In the genomic region with DNA sequence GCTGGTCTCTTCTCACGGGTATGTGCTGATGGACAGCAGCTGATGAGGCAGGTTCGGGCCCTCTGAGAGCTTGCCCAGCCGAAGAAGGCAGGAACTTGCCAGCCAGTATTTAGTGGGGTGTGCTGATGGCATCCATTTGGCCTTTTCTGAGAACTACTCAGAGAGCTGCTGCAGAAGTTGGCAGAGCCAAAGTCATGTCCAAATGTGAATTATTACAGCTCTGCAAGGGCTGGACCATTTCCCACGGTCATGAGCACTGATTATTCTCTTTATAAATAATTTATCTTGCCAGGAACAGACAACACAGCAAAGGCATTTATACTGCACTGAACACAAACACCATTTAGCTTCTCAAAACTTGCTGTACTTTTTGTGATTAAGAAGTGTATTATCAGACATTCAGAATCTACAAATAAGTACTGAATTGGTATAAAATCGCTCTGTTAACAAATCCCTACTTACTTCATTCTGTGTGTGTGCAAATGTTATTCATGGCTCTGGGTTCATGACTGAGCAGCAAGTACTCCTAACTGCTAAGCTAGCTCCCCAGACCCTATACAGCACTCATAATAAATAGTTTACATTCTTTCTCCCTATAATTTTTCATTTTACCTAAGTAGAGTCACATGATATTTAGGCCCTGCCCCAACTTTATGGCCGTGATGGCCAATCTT, we compare ENCODE assay signal across 15 mouse cellular contexts. TPM values are rescaled to one million over a fixed set of nuclear protein-coding genes. Genes with fewer than 3 reads are reported as not detected.
DNase-seq lines count a peak whose midpoint lies in the region; ATAC-seq and TF ChIP-seq lines count a peak whose summit lies in the region.
"Had no signal": no experiment of that assay in that cellular context is flagged by ENCODE, and none has a peak within 500 bp of the region (broad histone marks: within the 10 kb centered on the region; RNA-seq: fewer than 3 reads in every experiment).

No protein-coding gene starts in this region.

- TF ChIP-seq CTCF in layer of hippocampus, adult 2 months (conservative IDR thresholded peaks at IDR 0.05): no peak

- peak; percentile 88 for DNase-seq in heart, adult 11 months
- DNase-seq in heart, postnatal 25 days (ENCODE audit: low spot score): no peak
- DNase-seq in kidney, postnatal 14 days: peak; percentile 17
- no peak for DNase-seq in kidney, postnatal 36 days
- DNase-seq in adrenal gland, postnatal 25 days: peak; percentile 56
- DNase-seq in cerebellum, postnatal 25 days: no peak
- no peak for DNase-seq in layer of hippocampus, adult 2 months (ENCODE audit: low spot score in 2 of 2)
- DNase-seq: cerebellum, adult 11 months; gastrocnemius, postnatal 14 days; layer of hippocampus, postnatal 36 days had no signal

- no peaks in the 10 kb centered on the region for H3K36me3 ChIP-seq in neural tube, embryonic 15.5 days
- H3K36me3 ChIP-seq: forebrain, embryonic 12.5 days; hindbrain, embryonic 15.5 days had no signal

- 59% methylated on average over 6 of the region's 6 CpGs for WGBS in neural tube, embryonic 15.5 days

- H3K27me3 ChIP-seq in neural tube, embryonic 15.5 days (replicated peaks): no peaks in the 10 kb centered on the region
- H3K27me3 ChIP-seq: forebrain, embryonic 12.5 days; hindbrain, embryonic 15.5 days had no signal

- no peak overlapping the region for H3K27ac ChIP-seq in neural tube, embryonic 15.5 days (replicated peaks)
- H3K27ac ChIP-seq in layer of hippocampus, adult 2 months: no peak overlapping the region
- H3K27ac ChIP-seq: forebrain, embryonic 12.5 days; hindbrain, embryonic 15.5 days had no signal

- no peak overlapping the region for H3K4me3 ChIP-seq in neural tube, embryonic 15.5 days (replicated peaks)
- H3K4me3 ChIP-seq in layer of hippocampus, adult 2 months: no peak overlapping the region
- H3K4me3 ChIP-seq: forebrain, embryonic 12.5 days; hindbrain, embryonic 15.5 days; myocyte had no signal

- no peak overlapping the region for H3K9ac ChIP-seq in neural tube, embryonic 15.5 days (replicated peaks)
- H3K9ac ChIP-seq: forebrain, embryonic 12.5 days; hindbrain, embryonic 15.5 days had no signal

- H3K4me2 ChIP-seq in neural tube, embryonic 15.5 days: no peak overlapping the region
- H3K4me2 ChIP-seq: forebrain, embryonic 12.5 days; hindbrain, embryonic 15.5 days had no signal

- H3K4me1 ChIP-seq in neural tube, embryonic 15.5 days: no peaks in the 10 kb centered on the region
- H3K4me1 ChIP-seq: forebrain, embryonic 12.5 days; hindbrain, embryonic 15.5 days had no signal

- no peaks in the 10 kb centered on the region for H3K9me3 ChIP-seq in neural tube, embryonic 15.5 days (replicated peaks)
- H3K9me3 ChIP-seq: forebrain, embryonic 12.5 days; hindbrain, embryonic 15.5 days had no signal

- ATAC-seq in neural tube, embryonic 15.5 days (ENCODE audit: low FRiP score): peak; percentile 72
- ATAC-seq: activated CD4-positive, CD25-positive, alpha-beta regulatory T cell, adult 4 months had no signal

- intact Hi-C loops in heart, postnatal 25 days (cut with DNase I): no loop called here

RNA-seq across cellular contexts. Expression of gene Vinac1, which starts 1.7 kb away (rescaled TPM):
- total RNA-seq in heart, postnatal 25 days (2021): not detected
- 0.15 TPM in 1 of 2 replicates, not detected in the other for total RNA-seq in adrenal gland, postnatal 25 days (2021)
- polyA plus RNA-seq in neural tube, embryonic 15.5 days (2015; fragmentation: Nextera tagmentation; extraction: Ambion mirVana): 0.68 and 0.86 TPM in 2 replicates
- total RNA-seq in layer of hippocampus, adult 2 months (2021): under 1 TPM; 0.08 to 0.10 TPM
- polyA plus RNA-seq: activated CD4-positive, CD25-positive, alpha-beta regulatory T cell, adult 4 months had no signal

RNA-seq across cellular contexts. Expression of gene Ttl, which starts 19.4 kb away (rescaled TPM):
- 10 to 100 TPM; 17.1 to 18.8 TPM for total RNA-seq in heart, postnatal 25 days (2021)
- total RNA-seq in adrenal gland, postnatal 25 days (2021): 8.9 and 12.4 TPM in 2 replicates
- polyA plus RNA-seq in neural tube, embryonic 15.5 days (2015; fragmentation: Nextera tagmentation; extraction: Ambion mirVana): 37.2 and 45.4 TPM in 2 replicates
- total RNA-seq in layer of hippocampus, adult 2 months (2021): 10 to 100 TPM; 33.2 to 33.5 TPM

RNA-seq across cellular contexts. Expression of gene Polr1b, which starts 54.5 kb away (rescaled TPM):
- total RNA-seq in heart, postnatal 25 days (2021): 10 to 100 TPM; 10.3 to 11.3 TPM
- total RNA-seq in adrenal gland, postnatal 25 days (2021): 21.6 and 23.5 TPM in 2 replicates
- polyA plus RNA-seq in neural tube, embryonic 15.5 days (2015; fragmentation: Nextera tagmentation; extraction: Ambion mirVana): 14.5 and 20.4 TPM in 2 replicates
- 10 to 100 TPM; 16.2 to 17.2 TPM for total RNA-seq in layer of hippocampus, adult 2 months (2021)

Comparison
In these comparisons a context has a peak if more than half of its experiments do, and no peak if none do; other contexts are left out.
1. DNase-seq: peak in heart, adult 11 months (single experiment), kidney, postnatal 14 days (single experiment) and adrenal gland, postnatal 25 days (single experiment); none in heart, postnatal 25 days (single experiment), kidney, postnatal 36 days (0 of 2), cerebellum, postnatal 25 days (0 of 2) and layer of hippocampus, adult 2 months (0 of 2).